Mouse (Mus musculus) gastrocnemius, postnatal 14 days (tissue): ENCODE results near the gene Rrp12. TPM values are rescaled to one million over a fixed set of nuclear protein-coding genes. Genes with fewer than 3 reads are reported as not detected.
"Not testable (repeated sequence)": the region's sequence is repeated elsewhere in the genome, so short reads cannot be mapped to it uniquely, and the experiment has no call there.

ENCODE experiments used
- DNase-seq: peaks from one replicate; pipeline ENCODE4 v3.0.0; 2021; ENCODE audit warnings: mixed read lengths
- intact Hi-C: fragments of 180-260 bp; cut with DNase I; formaldehyde crosslinking; loops from one replicate; pipeline ENCODE4 v1.15.1; 2025; ENCODE audit warnings: low total_unique reads
- total RNA-seq, 2 experiments: library from RNA; stranded (reverse); gene quantifications; 2 replicates each; pipeline ENCODE4 v1.2.3; 2021

Rrp12 gene
- total RNA-seq, 2 experiments from 2014 or later = 29.9 to 37.2 TPM

DNA sequence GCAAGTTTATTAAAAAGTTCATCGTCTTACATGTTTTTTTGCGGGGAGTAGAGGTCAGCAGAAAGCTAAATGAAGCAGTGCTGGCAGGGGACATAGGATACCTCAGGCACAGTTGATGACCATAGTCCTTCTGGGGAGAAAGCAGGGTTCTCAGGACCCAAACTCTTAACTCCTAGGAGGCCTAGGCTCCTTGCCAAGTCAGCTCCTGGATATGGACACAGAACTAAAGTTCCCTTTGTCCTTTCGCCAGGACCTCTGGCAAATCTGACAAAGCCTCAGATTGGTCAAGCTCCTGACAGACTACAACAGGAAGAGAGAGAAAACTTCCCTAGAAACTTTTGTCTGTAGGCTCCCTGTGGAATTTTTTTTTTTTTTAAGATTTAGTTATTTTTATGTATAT, 12.8 kb upstream of the Rrp12 start:
- intact Hi-C loops = no loop called here
- no peak for DNase-seq

DNA sequence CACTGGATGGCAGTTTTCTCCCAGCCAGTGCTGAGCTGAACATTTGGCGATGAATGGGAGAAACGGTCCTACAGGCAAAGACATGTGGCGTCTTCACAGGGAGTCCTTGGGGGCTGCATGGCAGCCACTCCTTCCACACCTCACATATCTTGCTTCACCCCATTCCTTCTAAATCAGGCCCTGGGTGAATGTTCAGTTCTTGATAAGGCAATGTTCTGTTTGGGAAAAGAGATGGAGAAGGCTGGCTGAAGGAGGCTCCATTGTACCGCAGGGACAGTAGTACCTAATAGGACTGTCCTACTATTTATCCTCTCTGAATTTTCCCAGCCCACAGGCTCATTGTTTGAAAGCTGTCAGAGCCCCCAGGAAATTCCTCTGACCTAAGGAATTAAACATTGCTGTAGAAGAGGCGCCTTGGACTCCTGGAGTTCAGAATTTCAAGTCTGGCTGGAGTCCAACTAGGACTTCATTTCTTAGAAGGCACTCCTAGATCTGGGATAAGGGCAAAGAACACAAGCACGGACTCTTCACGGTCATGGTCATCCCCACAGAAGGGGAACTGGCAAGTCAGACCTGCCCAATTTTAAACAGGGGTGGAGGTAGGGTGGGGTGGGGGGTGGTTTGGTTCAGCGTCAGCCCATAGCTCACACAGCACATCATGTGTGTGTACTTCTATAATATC, 11.2 kb upstream of the Rrp12 start:
- intact Hi-C loops = no loop called here
- DNase-seq = no peak

DNA sequence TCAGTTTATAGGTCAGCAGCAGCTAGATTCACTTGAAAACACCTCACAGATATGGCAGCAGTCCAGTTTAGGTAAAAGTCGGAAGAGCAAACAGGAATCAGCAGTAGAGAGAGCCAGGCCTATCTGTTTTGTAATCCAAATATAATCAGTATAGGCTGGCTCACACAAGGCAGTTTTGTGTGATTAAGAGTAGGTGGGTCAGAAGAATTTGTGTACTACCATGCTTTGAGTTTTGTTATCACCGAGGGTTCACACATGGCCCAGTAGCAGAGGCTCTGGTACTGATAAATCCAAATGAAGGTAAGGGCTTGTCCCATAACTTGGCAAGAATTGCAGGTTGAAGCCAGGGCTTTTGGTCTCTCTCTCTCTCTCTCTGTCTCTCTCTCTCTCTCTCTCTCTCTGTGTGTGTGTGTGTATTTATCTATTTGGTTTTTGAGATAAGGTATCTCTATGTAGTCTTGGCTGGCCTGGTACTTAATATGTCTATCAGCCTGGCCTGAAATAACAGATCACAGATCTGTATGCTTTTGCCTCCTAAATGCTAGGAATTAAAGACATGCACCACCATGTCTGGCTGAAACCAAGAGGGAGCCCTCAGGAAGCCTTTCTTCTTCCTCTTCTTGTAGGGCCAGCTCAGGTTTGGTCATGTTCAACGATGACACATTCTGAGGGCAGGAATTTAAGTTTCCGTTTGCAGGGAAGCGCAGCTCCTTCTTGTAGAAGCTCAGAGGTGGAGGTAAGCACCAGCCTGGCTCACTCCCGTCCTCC, 10.5 kb upstream of the Rrp12 start:
- intact Hi-C loops = no loop called here
- no peak for DNase-seq

DNA sequence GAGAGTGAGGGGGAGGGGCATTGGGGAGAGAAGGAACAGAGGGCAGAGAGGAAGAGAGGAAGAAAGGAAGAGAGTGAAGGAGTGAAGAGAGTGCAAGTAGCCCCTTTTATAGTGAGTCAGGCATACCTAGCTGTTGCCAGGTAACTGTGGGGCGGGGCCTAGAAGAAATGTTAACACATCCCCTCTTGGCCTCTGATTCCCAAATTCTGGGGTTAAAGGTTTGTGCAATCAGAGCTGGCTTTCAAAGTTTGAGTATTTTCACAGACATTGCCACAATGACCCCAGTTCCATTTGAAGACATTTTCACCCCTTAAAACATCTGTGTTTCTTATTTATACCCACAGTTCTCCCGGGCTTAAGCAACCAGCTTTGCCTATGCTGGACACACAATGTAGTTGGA, 9.3 kb upstream of the Rrp12 start:
- intact Hi-C loops = no loop called here
- DNase-seq = no peak

DNA sequence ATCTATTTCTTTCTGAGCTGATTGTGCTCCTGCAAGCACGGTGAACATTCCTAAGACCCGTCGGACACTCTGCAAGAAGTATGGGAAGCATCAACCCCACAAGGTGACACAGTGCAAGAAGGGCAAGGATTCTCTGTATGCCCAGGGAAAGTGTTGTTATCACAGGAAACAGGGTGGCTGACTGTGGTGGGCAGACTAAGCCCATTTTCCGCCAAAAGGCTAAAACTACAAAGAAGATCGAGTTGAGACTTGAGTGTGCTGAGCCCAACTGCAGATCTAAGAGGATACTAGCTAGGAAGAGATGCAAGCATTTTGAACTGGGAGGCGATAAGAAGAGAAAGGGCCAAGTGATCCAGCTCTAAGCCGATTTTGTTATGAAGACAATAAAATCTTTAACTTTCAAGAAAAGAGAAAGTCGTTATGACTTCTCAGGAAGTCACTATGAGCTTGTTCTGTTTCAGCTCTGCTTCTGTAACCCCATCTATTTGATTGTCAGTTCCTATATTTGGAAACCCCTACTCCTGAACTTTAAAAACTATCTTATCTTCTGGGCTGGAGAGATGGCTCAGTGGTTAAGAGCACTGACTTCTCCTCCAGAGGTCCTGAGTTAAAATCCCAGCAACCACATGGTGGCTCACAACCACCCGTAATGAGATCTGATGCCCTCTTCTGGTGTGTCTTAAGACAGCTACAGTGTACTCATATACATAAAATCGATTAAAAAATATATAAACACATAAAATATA, 7.0 kb upstream of the Rrp12 start:
- intact Hi-C loops = no loop called here

DNA sequence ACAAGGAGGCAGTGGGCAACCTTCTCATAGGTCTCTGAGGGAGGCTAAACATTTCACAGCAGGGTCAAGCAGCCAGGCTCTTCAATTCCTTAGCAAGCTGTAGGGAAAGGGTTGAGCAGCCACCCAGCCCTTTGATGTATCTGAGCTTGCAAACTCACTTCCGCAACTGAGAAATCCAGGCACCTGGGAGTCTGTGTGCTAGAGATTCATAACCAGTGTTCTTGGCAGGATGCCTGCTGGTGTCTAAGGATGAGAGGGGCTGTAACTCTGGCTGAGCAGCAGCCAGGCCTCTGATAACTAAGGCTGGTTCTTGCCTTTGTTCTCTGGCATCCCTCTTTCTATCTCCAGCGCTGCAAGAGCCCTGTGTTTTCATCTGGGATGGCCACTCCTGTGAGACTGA, 5.7 kb upstream of the Rrp12 start:
- intact Hi-C loops = no loop called here
- DNase-seq = no peak

More for the DNA sequence above, 7.0 kb upstream of the Rrp12 start:
- DNase-seq = no peak

DNA sequence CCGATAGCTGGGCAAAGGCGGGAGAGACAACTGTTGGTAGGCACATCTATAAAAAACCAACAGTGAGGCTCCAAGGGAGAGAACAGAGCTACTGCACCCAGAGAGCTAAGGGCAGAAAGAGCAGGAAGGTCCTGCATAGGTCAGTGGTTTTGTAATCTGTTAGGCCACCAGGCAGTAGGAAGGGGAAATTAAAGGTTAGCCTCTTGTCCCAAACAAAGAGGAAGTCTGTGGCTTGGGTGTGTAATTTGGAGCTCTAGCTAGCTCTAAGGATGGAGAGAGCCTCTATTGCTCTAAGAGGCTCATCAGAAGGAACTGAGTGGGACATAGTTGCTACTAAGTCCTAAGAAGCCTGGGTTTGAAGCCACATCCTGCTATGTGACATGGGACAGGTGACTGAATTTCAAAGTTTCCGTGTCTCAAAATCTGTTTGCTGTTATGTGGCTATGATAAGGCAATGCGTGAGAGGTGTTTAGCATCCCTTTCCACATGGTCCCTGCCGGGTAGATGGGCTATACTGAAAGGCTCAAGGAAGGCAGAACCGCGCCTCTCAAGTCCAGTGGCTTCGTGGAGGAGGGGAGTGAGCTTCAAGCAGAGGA, 4.6 kb upstream of the Rrp12 start:
- DNase-seq = no peak
- intact Hi-C loops = no loop called here

DNA sequence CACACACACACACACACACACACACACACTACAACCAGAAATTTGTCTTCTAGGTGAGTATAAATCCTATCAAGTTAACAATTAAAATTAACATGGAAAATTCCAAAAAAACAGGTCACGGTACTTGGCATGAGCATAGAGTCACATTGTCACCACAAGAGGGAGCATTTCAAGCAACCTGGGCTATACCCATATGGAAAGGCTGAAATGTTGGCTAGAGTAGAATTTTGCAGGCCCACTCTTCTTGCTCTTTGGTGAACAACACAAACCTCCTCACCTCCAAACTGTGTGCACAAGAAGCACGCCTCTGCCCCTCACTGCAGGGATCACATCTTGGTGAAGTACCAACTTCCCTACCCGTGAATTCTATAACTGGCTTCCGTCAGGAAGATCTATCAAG, 2.9 kb upstream of the Rrp12 start:
- intact Hi-C loops = no loop called here

DNA sequence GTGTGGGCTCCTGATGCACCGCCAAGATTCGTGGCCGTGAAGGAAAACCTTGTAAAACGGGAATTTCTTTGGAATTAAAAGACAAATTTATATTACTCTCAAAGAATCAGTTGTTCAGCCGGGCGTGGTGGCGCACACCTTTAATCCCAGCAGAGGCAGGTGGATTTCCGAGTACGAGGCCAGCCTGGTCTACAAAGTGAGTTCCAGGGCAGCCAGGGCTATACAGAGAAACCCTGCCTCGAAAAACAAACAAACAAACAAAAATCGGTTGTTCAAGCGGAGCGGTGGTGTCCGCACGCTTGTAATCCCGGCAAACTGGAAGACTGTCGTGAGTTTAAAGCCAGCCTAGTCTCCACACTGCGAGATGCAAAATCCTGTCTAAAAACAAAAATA, 342 bp upstream of the Rrp12 start:
- intact Hi-C loops = no loop called here
- DNase-seq = no peak

More for the DNA sequence above, 2.9 kb upstream of the Rrp12 start:
- DNase-seq = no peak

DNA sequence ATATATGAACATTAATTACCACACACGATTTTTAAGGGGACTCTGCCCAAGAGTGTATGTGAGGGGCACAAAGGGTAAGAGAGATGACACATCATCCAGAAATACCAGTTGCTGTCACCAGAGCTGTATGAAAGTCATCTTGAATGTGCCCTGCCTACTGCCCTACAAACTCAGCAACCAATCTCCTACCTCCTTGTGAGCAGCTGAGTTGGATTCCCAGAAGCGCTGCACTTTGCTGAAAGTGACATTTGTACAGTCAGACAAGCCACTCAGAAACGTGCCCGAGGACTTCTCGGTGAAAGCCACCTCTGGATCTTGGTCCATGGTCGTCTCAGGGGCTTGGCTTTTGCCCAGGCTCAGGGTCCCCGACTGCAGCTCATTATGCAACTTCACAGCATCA, 1.0 kb downstream of the Rrp12 start:
- intact Hi-C loops = no loop called here
- no peak for DNase-seq

DNA sequence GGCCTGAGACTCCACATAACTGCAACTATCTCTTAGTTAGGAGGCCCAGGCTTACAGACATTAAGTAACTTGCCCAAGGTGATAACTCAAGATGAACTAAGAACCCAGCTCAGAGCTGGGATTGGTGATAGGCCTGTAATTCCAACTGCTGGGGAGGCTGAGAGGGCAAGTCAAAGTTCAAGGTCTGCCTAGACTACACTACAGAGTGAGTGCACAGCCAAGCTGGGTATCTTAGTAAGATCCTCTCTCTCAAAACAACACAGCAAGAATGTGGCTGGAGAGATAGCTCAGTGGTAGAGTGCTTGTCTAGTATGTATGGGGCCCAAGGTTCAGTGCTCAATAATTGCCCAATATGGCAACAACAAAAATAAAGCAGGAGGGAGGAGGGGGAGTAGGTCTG, 7.8 kb downstream of the Rrp12 start:
- DNase-seq = no peak
- intact Hi-C loops = no loop called here

DNA sequence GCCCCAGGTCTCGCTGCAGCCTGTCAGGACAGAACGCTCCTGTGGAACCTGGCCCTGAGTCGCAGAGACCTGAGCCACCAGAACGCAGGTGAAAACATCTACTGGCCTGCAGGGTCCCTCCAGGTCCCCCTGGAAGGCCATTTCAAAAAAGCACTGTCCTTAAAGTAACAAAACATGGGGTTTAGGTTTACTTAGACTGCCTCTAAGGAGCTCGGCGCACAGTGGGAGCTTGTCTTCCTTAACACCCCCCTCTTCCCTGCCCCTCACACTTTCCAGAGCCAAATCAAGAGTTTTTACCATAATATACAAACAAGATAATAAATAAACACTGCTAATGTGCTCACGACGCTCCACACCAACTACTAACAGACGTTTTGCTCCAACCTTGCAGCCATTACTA, 12.1 kb downstream of the Rrp12 start:
- intact Hi-C loops = no loop called here
- DNase-seq = no peak

DNA sequence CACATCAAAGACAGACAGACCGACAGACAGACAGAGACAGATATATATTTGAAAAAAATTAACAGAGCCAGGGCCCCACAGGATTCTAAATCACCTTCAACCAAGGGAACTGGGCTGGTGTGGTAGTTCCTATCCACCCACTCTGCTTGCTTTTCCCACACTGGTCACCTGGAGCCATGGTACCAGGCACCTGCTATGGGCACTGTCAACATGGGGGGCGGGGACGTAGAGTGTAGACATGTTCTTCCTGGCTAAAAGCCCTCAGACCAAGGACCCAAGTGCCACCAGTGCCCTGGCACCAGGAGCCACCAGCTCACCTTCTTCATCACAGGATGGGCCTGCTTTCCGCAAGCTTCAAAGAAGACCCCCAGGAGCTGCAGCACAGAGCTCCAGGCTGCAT, 14.1 kb downstream of the Rrp12 start:
- DNase-seq = no peak
- intact Hi-C loops = no loop called here

DNA sequence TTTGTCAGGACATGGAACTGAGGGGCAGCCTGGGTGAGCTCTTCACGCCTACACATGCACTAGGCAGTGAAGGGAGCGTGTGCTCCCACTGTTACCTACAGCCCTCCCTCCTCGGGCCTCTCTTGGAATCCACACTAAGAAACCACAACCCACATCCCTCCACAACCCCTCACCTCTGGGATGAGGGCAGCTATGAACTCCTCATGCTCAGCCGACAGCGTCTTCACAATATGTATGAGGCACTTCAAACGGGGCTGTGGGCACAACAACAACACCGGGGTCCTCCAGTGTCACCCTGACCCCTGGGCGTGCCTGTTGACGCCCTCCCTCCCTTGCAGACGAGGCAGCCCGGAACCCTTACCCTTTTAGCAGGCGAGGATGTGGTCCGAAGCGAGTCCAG, 21.6 kb downstream of the Rrp12 start:
- no peak for DNase-seq
- intact Hi-C loops = no loop called here

DNA sequence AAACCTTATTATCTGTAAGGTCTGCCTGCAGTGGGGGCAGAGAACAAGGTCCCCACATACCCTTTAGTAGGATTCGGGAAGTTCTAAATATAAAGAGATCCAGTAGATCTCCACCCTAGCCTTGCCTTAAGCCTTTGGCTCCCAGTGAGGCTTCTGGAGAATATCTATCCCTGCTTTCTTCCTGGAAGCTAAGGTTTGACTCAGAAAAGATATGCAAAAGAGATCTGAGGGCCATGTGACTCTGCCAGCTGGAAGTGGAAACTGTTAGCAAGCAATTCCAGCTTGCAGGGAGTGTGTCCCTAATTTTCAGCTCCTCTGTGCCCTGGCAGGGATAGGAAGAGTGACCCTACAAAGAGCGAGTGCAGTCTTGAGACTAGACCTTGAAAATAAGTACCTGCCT, 23.7 kb downstream of the Rrp12 start:
- no peak for DNase-seq
- intact Hi-C loops = no loop called here

DNA sequence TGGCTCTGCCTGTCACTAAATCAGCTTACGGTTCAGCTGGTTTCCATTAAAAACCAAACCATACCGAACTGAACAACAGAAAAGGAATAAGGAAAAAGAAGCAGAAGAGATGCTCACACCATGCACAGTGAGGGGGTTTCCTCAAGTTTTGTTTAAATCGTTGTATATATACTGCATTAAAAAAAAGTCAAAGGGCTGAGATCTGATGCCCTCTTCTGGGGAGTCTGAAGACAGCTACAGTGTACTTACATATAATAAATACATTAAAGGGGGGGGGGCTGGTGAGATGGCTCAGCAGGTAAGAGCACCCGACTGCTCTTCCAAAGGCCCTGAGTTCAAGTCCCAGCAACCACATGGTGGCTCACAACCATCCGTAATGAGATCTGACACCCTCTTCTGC, 26.0 kb downstream of the Rrp12 start:
- DNase-seq, intact Hi-C loops: not testable (repeated sequence)

DNA sequence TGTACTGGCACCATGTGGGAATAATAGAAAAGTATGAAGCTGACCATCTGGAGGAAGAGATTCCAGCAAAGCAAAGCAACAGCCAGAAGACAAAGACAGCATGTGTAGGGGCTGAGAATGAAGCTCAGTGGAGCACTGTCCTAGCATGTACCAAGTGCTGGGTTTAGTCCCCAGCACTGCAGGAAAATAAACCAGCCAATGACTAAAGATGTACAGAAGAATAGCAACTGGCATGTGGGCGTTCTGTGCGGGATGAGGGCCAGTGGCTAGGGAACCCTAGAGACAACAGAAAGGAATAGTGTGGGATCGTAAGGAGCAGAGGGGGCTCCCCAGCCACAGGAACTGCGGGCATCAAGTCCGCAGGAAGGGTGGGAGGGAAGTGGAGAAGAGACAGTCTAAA, 26.7 kb downstream of the Rrp12 start:
- intact Hi-C loops = no loop called here
- no peak for DNase-seq

DNA sequence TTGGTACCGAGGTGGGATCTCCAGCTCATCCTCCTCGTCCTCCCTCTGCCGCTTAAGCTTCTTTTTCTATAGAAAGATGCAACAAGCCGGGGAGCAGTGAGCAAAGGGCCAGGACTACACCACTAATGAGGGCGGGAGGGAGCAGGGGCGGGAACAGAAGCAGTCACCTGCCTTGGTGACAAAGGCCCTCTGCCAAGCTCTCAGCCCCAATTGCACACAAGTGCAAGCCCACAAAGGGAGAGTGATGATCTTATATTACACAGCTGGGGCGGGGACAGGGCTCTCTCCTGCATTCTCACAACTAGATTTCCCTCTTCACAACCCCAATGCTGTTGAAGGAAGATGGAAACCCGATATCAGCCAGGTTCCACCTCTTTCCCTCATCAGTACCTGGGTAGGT, 29.3 kb downstream of the Rrp12 start:
- intact Hi-C loops = no loop called here
- no peak for DNase-seq

DNA sequence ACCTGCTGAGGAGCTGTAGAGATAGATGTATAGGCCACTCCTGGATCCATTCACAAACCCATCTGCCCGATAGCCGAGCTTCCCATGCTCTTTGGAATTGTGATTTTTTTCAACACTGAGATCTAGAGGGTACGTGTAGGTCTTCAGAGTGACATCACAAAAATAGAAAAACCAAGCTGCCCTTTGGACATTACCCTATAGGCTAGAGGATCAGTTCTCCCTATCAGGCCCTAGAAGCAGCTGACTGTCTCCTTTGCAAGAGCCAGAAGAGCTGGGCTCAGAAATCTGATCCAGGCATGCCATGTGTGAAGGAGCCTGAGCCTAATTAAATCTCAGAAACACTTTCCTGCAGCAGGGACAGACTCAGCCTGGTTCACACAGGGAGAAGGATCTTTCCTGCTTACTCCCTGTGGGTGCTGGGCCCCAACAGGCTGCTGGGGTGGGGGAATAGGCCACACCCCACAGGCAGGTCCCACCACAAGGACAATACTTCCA, 38.1 kb downstream of the Rrp12 start:
- DNase-seq = no peak
- intact Hi-C loops = no loop called here

DNA sequence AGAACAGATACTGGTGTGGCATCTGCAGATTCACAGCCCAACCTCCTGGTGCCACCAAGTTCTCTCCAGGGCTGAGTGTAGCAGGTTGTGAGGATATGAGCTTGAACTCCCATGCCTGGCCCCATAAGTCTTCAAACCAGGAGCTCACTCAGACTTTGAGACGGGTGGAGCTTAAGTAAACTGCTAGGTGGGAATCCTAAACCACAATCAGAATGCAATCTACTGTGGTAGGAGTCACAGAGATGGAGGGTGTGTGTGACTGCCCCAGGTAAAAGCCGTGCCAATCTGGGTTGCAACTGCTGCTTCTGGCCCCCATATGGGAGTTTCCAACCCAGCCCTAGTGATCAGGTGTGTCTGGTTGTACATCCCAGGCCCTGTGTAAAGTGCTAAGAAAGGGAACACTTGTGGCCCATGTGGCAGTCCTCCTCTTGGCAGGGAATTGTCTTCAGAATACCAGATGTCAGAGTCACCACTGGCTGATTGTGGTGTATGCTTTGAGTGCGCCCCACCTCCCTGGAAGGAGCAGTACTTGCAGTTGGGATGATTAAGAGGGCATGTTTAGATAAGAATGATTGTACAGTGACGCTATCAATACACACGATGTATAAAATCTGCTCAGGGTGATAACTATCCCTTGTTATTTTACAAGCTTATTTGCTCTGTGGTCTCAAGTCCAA, 38.7 kb downstream of the Rrp12 start:
- no peak for DNase-seq
- intact Hi-C loops = no loop called here
